Mouse (Mus musculus) neural tube, embryonic 11.5 days (tissue): ENCODE results near the gene Pck1. TPM values are rescaled to one million over a fixed set of nuclear protein-coding genes. Genes with fewer than 3 reads are reported as not detected.
"Not testable (repeated sequence)": the region's sequence is repeated elsewhere in the genome, so short reads cannot be mapped to it uniquely, and the experiment has no call there.

Source experiments
- ATAC-seq: fragments of 200-750 bp; cut with Nextera tagmentation; 2 replicates; pipeline ENCODE4 v1.8.0; 2017; ENCODE audit warnings: moderate number of reproducible peaks, mild to moderate bottlenecking, moderate TSS enrichment, moderate library complexity; ENCODE audit not compliant: insufficient read depth, low FRiP score, low TSS enrichment
- DNase-seq: peaks from one replicate; pipeline ENCODE4 v3.0.0-alpha.2; 2015; ENCODE audit warnings: low spot score
- H3K27ac ChIP-seq: fragments of 300-500 bp; sonication (generic); 2 replicates; pipeline ENCODE4 v1.5.1; 2014; ENCODE audit warnings: low read depth, mild to moderate bottlenecking, low read length
- H3K27me3 ChIP-seq: fragments of 300-500 bp; sonication (generic); 2 replicates; pipeline ENCODE4 v1.6.1; 2014; ENCODE audit warnings: mild to moderate bottlenecking, low read length, mixed read lengths; ENCODE audit not compliant: control insufficient read depth, insufficient read depth
- H3K36me3 ChIP-seq: fragments of 300-500 bp; sonication (generic); 2 replicates; pipeline ENCODE4 v1.6.1; 2014; ENCODE audit warnings: mild to moderate bottlenecking, low read length, moderate library complexity, mixed read lengths; ENCODE audit not compliant: control insufficient read depth, insufficient read depth
- H3K4me1 ChIP-seq: fragments of 300-500 bp; sonication (generic); 2 replicates; pipeline ENCODE4 v1.6.1; 2014; ENCODE audit warnings: low read length, mixed read lengths; ENCODE audit not compliant: control insufficient read depth, insufficient read depth
- H3K4me2 ChIP-seq: fragments of 300-500 bp; sonication (generic); 2 replicates; pipeline ENCODE4 v1.6.1; 2014; ENCODE audit warnings: low read depth, mild to moderate bottlenecking, moderate library complexity
- H3K4me3 ChIP-seq: fragments of 300-500 bp; sonication (generic); 2 replicates; pipeline ENCODE4 v1.5.1; 2014; ENCODE audit warnings: low read depth, low read length
- H3K9ac ChIP-seq: fragments of 300-500 bp; sonication (generic); 2 replicates; pipeline ENCODE4 v1.6.1; 2014; ENCODE audit warnings: mild to moderate bottlenecking, low read length
- H3K9me3 ChIP-seq: fragments of 300-500 bp; sonication (generic); 2 replicates; pipeline ENCODE4 v1.6.1; 2016; ENCODE audit warnings: low read length; ENCODE audit not compliant: control insufficient read depth
- WGBS: fragments of 180-500 bp; shearing (Covaris S2); extraction: QIAGEN DNeasy Blood & Tissue Kit; methylation state at CpG from one replicate; pipeline ENCODE4 v1.1.7; 2014; 5-methylcytosine and 5-hydroxymethylcytosine counted together
- polyA plus RNA-seq: library from polyadenylated mRNA; unstranded; fragments of >200 nt; fragmentation: Nextera tagmentation; extraction: Ambion mirVana; gene quantifications from 2 replicates; pipeline ENCODE4 v1.2.1, GENCODE M21; 2014

Pck1 gene
- polyA plus RNA-seq, 1 experiment from 2014 or later, result not detected

- WGBS, result 80% methylated on average over 3 of the region's 4 CpGs
- H3K9me3 ChIP-seq, H3K4me3 ChIP-seq, H3K4me2 ChIP-seq, ATAC-seq, H3K9ac ChIP-seq, DNase-seq, H3K27me3 ChIP-seq, H3K36me3 ChIP-seq, H3K27ac ChIP-seq, H3K4me1 ChIP-seq: not testable (repeated sequence)
Observed at GRCm38 (mm10) chr2:173120117-173120516, 32.7 kb upstream of the Pck1 start.

GRCm38 (mm10) chr2:173124022-173124735, 28.7 kb upstream of the Pck1 start:
- H3K9me3 ChIP-seq, result peaks cover 3% of the 10 kb centered on the region; the same call in 1 of the 2 replicates
- H3K36me3 ChIP-seq, result no peaks in the 10 kb centered on the region
- H3K4me3 ChIP-seq, result no peak overlapping the region
- no peak overlapping the region for H3K9ac ChIP-seq
- no peaks in the 10 kb centered on the region for H3K27me3 ChIP-seq
- H3K4me1 ChIP-seq, result no peaks in the 10 kb centered on the region
- no peak overlapping the region for H3K4me2 ChIP-seq
- ATAC-seq (no peak), DNase-seq (no peak)
- WGBS, result 87% methylated on average over 7 of the region's 7 CpGs
- no peak overlapping the region for H3K27ac ChIP-seq

- Histone ChIP-seq H3K9me3 (peaks cover 3% of the 10 kb centered on the region; the same call in 1 of the 2 replicates), H3K27me3 (no peaks in the 10 kb centered on the region), H3K4me2 (no peak overlapping the region), H3K4me3 (no peak overlapping the region), H3K9ac (no peak overlapping the region), H3K4me1 (no peaks in the 10 kb centered on the region), H3K36me3 (no peaks in the 10 kb centered on the region), H3K27ac (no peak overlapping the region)
- ATAC-seq, result no peak
- no peak for DNase-seq
- 89% methylated on average over 4 of the region's 4 CpGs for WGBS
Observed at GRCm38 (mm10) chr2:173126386-173126785, 26.5 kb upstream of the Pck1 start.

GRCm38 (mm10) chr2:173129111-173129510, 23.7 kb upstream of the Pck1 start:
- H3K36me3 ChIP-seq, result no peaks in the 10 kb centered on the region
- no peaks in the 10 kb centered on the region for H3K4me1 ChIP-seq
- no peak overlapping the region for H3K4me3 ChIP-seq
- peaks cover 3% of the 10 kb centered on the region; the same call in 1 of the 2 replicates for H3K9me3 ChIP-seq
- no peaks in the 10 kb centered on the region for H3K27me3 ChIP-seq
- DNase-seq, result no peak
- 74% methylated on average over 2 of the region's 2 CpGs for WGBS
- ATAC-seq, result no peak
- no peak overlapping the region for H3K9ac ChIP-seq
- no peak overlapping the region for H3K27ac ChIP-seq
- H3K4me2 ChIP-seq, result no peak overlapping the region

GRCm38 (mm10) chr2:173132262-173132661, 20.6 kb upstream of the Pck1 start:
- Histone ChIP-seq H3K27me3 (no peaks in the 10 kb centered on the region), H3K27ac (no peak overlapping the region), H3K9me3 (no peaks in the 10 kb centered on the region), H3K4me3 (no peak overlapping the region), H3K4me2 (no peak overlapping the region), H3K36me3 (no peaks in the 10 kb centered on the region), H3K9ac (no peak overlapping the region), H3K4me1 (no peaks in the 10 kb centered on the region)
- ATAC-seq, result no peak
- no peak for DNase-seq
- WGBS, result 88% methylated on average over 13 of the region's 13 CpGs

GRCm38 (mm10) chr2:173132794-173133300, 20.0 kb upstream of the Pck1 start:
- Histone ChIP-seq H3K36me3 (no peaks in the 10 kb centered on the region), H3K9me3 (no peaks in the 10 kb centered on the region), H3K27ac (no peak overlapping the region), H3K27me3 (no peaks in the 10 kb centered on the region), H3K9ac (no peak overlapping the region), H3K4me3 (no peak overlapping the region), H3K4me1 (no peaks in the 10 kb centered on the region), H3K4me2 (no peak overlapping the region)
- 76% methylated on average over 8 of the region's 8 CpGs for WGBS
- no peak for DNase-seq
- no peak for ATAC-seq

GRCm38 (mm10) chr2:173134695-173135094, 18.2 kb upstream of the Pck1 start:
- ATAC-seq, result no peak
- H3K27ac ChIP-seq, result no peak overlapping the region
- no peak overlapping the region for H3K4me2 ChIP-seq
- H3K36me3 ChIP-seq, result no peaks in the 10 kb centered on the region
- no peak overlapping the region for H3K4me3 ChIP-seq
- no peaks in the 10 kb centered on the region for H3K4me1 ChIP-seq
- no peaks in the 10 kb centered on the region for H3K9me3 ChIP-seq
- WGBS, result 78% methylated on average over 9 of the region's 9 CpGs
- no peak overlapping the region for H3K9ac ChIP-seq
- H3K27me3 ChIP-seq, result no peaks in the 10 kb centered on the region
- DNase-seq, result no peak

- H3K9me3 ChIP-seq, result no peaks in the 10 kb centered on the region
- no peak overlapping the region for H3K9ac ChIP-seq
- no peaks in the 10 kb centered on the region for H3K36me3 ChIP-seq
- no peaks in the 10 kb centered on the region for H3K27me3 ChIP-seq
- no peak overlapping the region for H3K4me2 ChIP-seq
- no peaks in the 10 kb centered on the region for H3K4me1 ChIP-seq
- H3K27ac ChIP-seq, result no peak overlapping the region
- ATAC-seq, result peak; percentile 64; the same call in 1 of the 2 replicates
- no peak overlapping the region for H3K4me3 ChIP-seq
- no peak for DNase-seq
- WGBS, result 54% methylated on average over 15 of the region's 15 CpGs
Observed at GRCm38 (mm10) chr2:173138323-173139239, 14.3 kb upstream of the Pck1 start.
